1 mouse cellular context compared by ENCODE assay signal in the genomic region with DNA sequence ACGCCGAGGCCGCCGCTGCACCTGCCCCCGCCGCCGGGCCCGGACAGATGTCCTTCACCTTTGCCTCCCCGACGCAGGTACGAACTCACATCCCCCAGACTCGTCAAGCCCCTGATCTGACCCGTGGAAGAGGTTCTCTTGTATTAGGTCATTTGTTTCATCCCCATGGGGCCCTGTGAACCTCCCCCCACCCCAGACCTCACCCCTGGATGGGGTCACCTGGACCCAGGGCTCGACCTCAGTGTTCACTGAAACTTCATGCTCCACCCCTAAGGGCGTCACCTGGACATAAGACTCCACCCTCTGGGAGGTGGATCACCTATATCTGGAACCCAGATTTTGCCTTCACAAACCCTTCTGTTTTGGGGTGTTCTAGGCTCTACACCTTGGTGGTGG.
A peak's percentile ranks its signal among the peaks of the same experiment; 100 is the strongest.
TF ChIP-seq lines count a peak whose summit lies in the region.

No protein-coding gene starts in this region.

TF ChIP-seq in MEL, 35 proteins besides CTCF, POLR2A, EP300 and RAD21:
- 0 out of 2 replicates have a peak, but pooled peaks have one; percentile 6 for TF ChIP-seq SMC3 (IDR thresholded peaks at IDR 0.05; ENCODE audit: low read depth, low read length)
- no peak for TF ChIP-seq MXI1 (IDR thresholded peaks at IDR 0.05; ENCODE audit: low read depth, low read length)
- TF ChIP-seq GABPA (IDR thresholded peaks at IDR 0.05; ENCODE audit: low read depth, low read length): no peak
- TF ChIP-seq JUND (IDR thresholded peaks at IDR 0.05; ENCODE audit: low read depth, low read length): no peak
- TF ChIP-seq RCOR1 (IDR thresholded peaks at IDR 0.05; ENCODE audit: low read depth, low read length): no peak
- no peak for TF ChIP-seq CHD2 (IDR thresholded peaks at IDR 0.05; ENCODE audit: low read length)
- no peak for TF ChIP-seq CHD1 (IDR thresholded peaks at IDR 0.05; ENCODE audit: low read depth, low read length)
- no peak for TF ChIP-seq MAFK (IDR thresholded peaks at IDR 0.05; ENCODE audit: borderline replicate concordance, low read depth, low read length)
- TF ChIP-seq ZMIZ1 (IDR thresholded peaks at IDR 0.05; ENCODE audit: low read depth, low read length): no peak; the same call in 1 of the 2 replicates
- TF ChIP-seq SIN3A (IDR thresholded peaks at IDR 0.05; ENCODE audit: low read length): 0 out of 2 replicates have a peak, but pooled peaks have one; percentile 48
- TF ChIP-seq POLR2AphosphoS5 (IDR thresholded peaks at IDR 0.05; ENCODE audit: borderline replicate concordance, low read depth, low read length): no peak
- TF ChIP-seq MAZ (IDR thresholded peaks at IDR 0.05; ENCODE audit: low read depth, low read length): no peak
- no peak for TF ChIP-seq NELFE (IDR thresholded peaks at IDR 0.05; ENCODE audit: low read depth, low read length)
- peak; percentile 11; the same call in 1 of the 2 replicates for TF ChIP-seq MYC (IDR thresholded peaks at IDR 0.05; ENCODE audit: low read depth, low read length)
- no peak for TF ChIP-seq MYB (IDR thresholded peaks at IDR 0.05; ENCODE audit: low read depth, low read length)
- no peak for TF ChIP-seq UBTF (IDR thresholded peaks at IDR 0.05; ENCODE audit: borderline replicate concordance, insufficient read depth, low read depth, low read length)
- TF ChIP-seq ETS1 (IDR thresholded peaks at IDR 0.05; ENCODE audit: low read depth, low read length): peak; percentile 5; the same call in 1 of the 2 replicates
- no peak for TF ChIP-seq TBP (IDR thresholded peaks at IDR 0.05; ENCODE audit: low read depth, low read length)
TF ChIP-seq in MEL: peak in this region for 4.
